Mouse (Mus musculus): ENCODE results near the gene Gm14419.
"Not testable (repeated sequence)": the region's sequence is repeated elsewhere in the genome, so short reads cannot be mapped to it uniquely, and the experiment has no call there.

The Gm14419 gene

GRCm38 (mm10) chr2:177000656-177001055 is at the start of gene Gm14419:
Gene Gm14419, plus strand, starts transcription at chr2:177000956.
- not testable (repeated sequence) for DNase-seq
